Mouse (Mus musculus): ENCODE data around the gene Tmem201. TPM values are rescaled to one million over a fixed set of nuclear protein-coding genes. Genes with fewer than 3 reads are reported as not detected.

The Tmem201 gene
- polyA plus RNA-seq, 1 experiment, result 74.0 TPM

- TF ChIP-seq CTCF (IDR thresholded peaks at IDR 0.05; ENCODE audit: borderline replicate concordance, extremely low read depth, insufficient read depth, insufficient read length), result no peak
- no peak for TF ChIP-seq POLR2A (IDR thresholded peaks at IDR 0.05; ENCODE audit: borderline replicate concordance, extremely low read depth, insufficient read depth, insufficient read length, poor library complexity, severe bottlenecking)
- DNase-seq (ENCODE audit: low read depth), result no peak
These were observed 62.9 kb downstream of the Tmem201 start for GRCm38 (mm10) chr4:149674814-149675377.

- no peak for DNase-seq (ENCODE audit: low read depth)
- no peak for TF ChIP-seq CTCF (IDR thresholded peaks at IDR 0.05; ENCODE audit: borderline replicate concordance, extremely low read depth, insufficient read depth, insufficient read length)
- no peak for TF ChIP-seq POLR2A (IDR thresholded peaks at IDR 0.05; ENCODE audit: borderline replicate concordance, extremely low read depth, insufficient read depth, insufficient read length, poor library complexity, severe bottlenecking)
These were observed 65.1 kb downstream of the Tmem201 start for GRCm38 (mm10) chr4:149672747-149673146.

GRCm38 (mm10) chr4:149671175-149671574 is 66.7 kb downstream of the Tmem201 start:
- DNase-seq (ENCODE audit: low read depth), result no peak
- no peak for TF ChIP-seq POLR2A (IDR thresholded peaks at IDR 0.05; ENCODE audit: borderline replicate concordance, extremely low read depth, insufficient read depth, insufficient read length, poor library complexity, severe bottlenecking)
- no peak for TF ChIP-seq CTCF (IDR thresholded peaks at IDR 0.05; ENCODE audit: borderline replicate concordance, extremely low read depth, insufficient read depth, insufficient read length)

- no peak for DNase-seq (ENCODE audit: low read depth)
- TF ChIP-seq CTCF (IDR thresholded peaks at IDR 0.05; ENCODE audit: borderline replicate concordance, extremely low read depth, insufficient read depth, insufficient read length) (no peak), POLR2A (IDR thresholded peaks at IDR 0.05; ENCODE audit: borderline replicate concordance, extremely low read depth, insufficient read depth, insufficient read length, poor library complexity, severe bottlenecking) (no peak)
These were observed 72.2 kb downstream of the Tmem201 start for GRCm38 (mm10) chr4:149665692-149666090.

Other genes starting within 250 kb of the Tmem201 start
- gene Ctnnbip1, start 219.8 kb downstream of the Tmem201 start, polyA plus RNA-seq (2012; rRNA removed), result 59.0 and 62.8 TPM in 2 replicates
- 51.4 and 145 TPM in 2 replicates for gene Clstn1, start 151.6 kb downstream of the Tmem201 start, polyA plus RNA-seq (2012; rRNA removed)
- gene Pik3cd, start 35.5 kb downstream of the Tmem201 start, polyA plus RNA-seq (2012; rRNA removed), result 14.5 and 22.4 TPM in 2 replicates
- 15.0 and 16.1 TPM in 2 replicates for gene Slc25a33, start 36.2 kb upstream of the Tmem201 start, polyA plus RNA-seq (2012; rRNA removed)
- gene Spsb1, start 217.0 kb upstream of the Tmem201 start, polyA plus RNA-seq (2012; rRNA removed), result 5.2 and 6.4 TPM in 2 replicates